Mouse (Mus musculus) midbrain, embryonic 14.5 days (tissue): Measurements from ENCODE around the gene Abcg2. TPM values are rescaled to one million over a fixed set of nuclear protein-coding genes. Genes with fewer than 3 reads are reported as not detected.

Source experiments
- ATAC-seq: fragments of 200-750 bp; cut with Nextera tagmentation; 2 replicates; pipeline ENCODE4 v1.8.0; 2017; ENCODE audit warnings: moderate number of reproducible peaks, moderate library complexity; ENCODE audit not compliant: low FRiP score, low TSS enrichment
- DNase-seq: peaks from one replicate; pipeline ENCODE4 v3.0.0-alpha.2; 2015
- H3K27ac ChIP-seq: fragments of 300-500 bp; sonication (generic); replicated peaks from 2 replicates; pipeline ENCODE4 v1.5.1; 2014; ENCODE audit warnings: mild to moderate bottlenecking, low read depth, low read length, moderate library complexity
- H3K27me3 ChIP-seq: fragments of 300-500 bp; sonication (generic); 2 replicates; pipeline ENCODE4 v1.6.1; 2014; ENCODE audit warnings: low read length, control low read depth, mixed read lengths; ENCODE audit not compliant: control insufficient read depth, insufficient read depth
- H3K36me3 ChIP-seq: fragments of 300-500 bp; sonication (generic); 2 replicates; pipeline ENCODE4 v1.6.1; 2014; ENCODE audit warnings: low read length, control low read depth; ENCODE audit not compliant: control insufficient read depth, insufficient read depth
- H3K4me1 ChIP-seq: fragments of 300-500 bp; sonication (generic); 2 replicates; pipeline ENCODE4 v1.6.1; 2014; ENCODE audit warnings: mild to moderate bottlenecking, antibody characterized with exemption, low read length, control low read depth; ENCODE audit not compliant: control insufficient read depth, insufficient read depth
- H3K4me2 ChIP-seq: fragments of 300-500 bp; sonication (generic); 2 replicates; pipeline ENCODE4 v1.6.1; 2014; ENCODE audit warnings: mild to moderate bottlenecking, low read length, moderate library complexity
- H3K4me3 ChIP-seq: fragments of 300-500 bp; sonication (generic); replicated peaks from 2 replicates; pipeline ENCODE4 v1.5.1; 2014; ENCODE audit warnings: low read depth, low read length
- H3K9ac ChIP-seq: fragments of 300-500 bp; sonication (generic); replicated peaks from 2 replicates; pipeline ENCODE4 v1.6.1; 2014; ENCODE audit warnings: mild to moderate bottlenecking, low read length, moderate library complexity
- H3K9me3 ChIP-seq: fragments of 300-500 bp; sonication (generic); 2 replicates; pipeline ENCODE4 v1.6.1; 2016; ENCODE audit warnings: low read length, control low read depth, mixed read lengths; ENCODE audit not compliant: control insufficient read depth
- WGBS: fragments of 180-500 bp; shearing (Covaris S2); extraction: QIAGEN DNeasy Blood & Tissue Kit; methylation state at CpG from one replicate; pipeline ENCODE4 v1.1.7; 2014; 5-methylcytosine and 5-hydroxymethylcytosine counted together
- polyA plus RNA-seq: library from polyadenylated mRNA; unstranded; fragments of >200 nt; fragmentation: Nextera tagmentation; extraction: Ambion mirVana; gene quantifications from 2 replicates; pipeline ENCODE4 v1.2.1, GENCODE M21; 2014

Abcg2 gene
- polyA plus RNA-seq, 1 experiment from 2014 or later, result 34.4 TPM

GRCm38 (mm10) chr6:58678530-58678929 lies 94.2 kb downstream of the Abcg2 start:
- Histone ChIP-seq H3K9ac (no peak overlapping the region), H3K4me3 (no peak overlapping the region), H3K27ac (no peak overlapping the region), H3K36me3 (0 out of 2 replicates have a peak, but pooled peaks cover 4% of the 10 kb centered on the region), H3K4me1 (no peaks in the 10 kb centered on the region), H3K27me3 (no peaks in the 10 kb centered on the region), H3K4me2 (no peak overlapping the region), H3K9me3 (no peaks in the 10 kb centered on the region)
- ATAC-seq (no peak), DNase-seq (no peak)
- WGBS, result 95% methylated on average over 3 of the region's 3 CpGs

DNA sequence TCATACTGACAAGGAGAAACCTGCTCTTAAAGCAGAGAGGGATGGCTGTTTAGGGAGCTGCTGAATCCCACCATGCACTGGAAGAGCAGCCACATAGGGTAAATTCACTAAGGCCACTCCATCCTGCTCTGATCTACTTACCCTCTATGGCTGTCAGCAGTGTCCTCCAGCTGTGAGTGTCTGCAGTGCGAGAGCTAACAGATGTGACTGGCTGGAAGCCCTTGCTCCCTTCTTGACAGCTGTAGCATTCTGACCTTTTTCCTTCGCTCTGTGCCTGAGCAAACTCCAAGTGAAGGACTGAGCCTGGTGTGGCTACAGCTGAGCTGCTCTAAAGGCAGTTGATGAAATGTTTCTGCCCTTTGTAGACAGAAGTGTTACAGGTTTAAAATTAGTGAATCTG lies 107.3 kb downstream of the Abcg2 start:
- Histone ChIP-seq H3K9me3 (no peaks in the 10 kb centered on the region), H3K4me3 (no peak overlapping the region), H3K4me2 (no peak overlapping the region), H3K9ac (no peak overlapping the region), H3K27me3 (no peaks in the 10 kb centered on the region), H3K27ac (no peak overlapping the region), H3K4me1 (no peaks in the 10 kb centered on the region), H3K36me3 (0 out of 2 replicates have a peak, but pooled peaks cover 3% of the 10 kb centered on the region)
- DNase-seq (no peak), ATAC-seq (no peak)
- 85% methylated on average over 2 of the region's 2 CpGs for WGBS

GRCm38 (mm10) chr6:58694257-58694656 lies 109.9 kb downstream of the Abcg2 start:
- Histone ChIP-seq H3K27me3 (no peaks in the 10 kb centered on the region), H3K4me2 (no peak overlapping the region), H3K4me3 (no peak overlapping the region), H3K4me1 (no peaks in the 10 kb centered on the region), H3K27ac (no peak overlapping the region), H3K9ac (no peak overlapping the region), H3K9me3 (no peaks in the 10 kb centered on the region), H3K36me3 (0 out of 2 replicates have a peak, but pooled peaks cover 3% of the 10 kb centered on the region)
- ATAC-seq, result no peak
- DNase-seq, result no peak
- WGBS, result 93% methylated on average over 2 of the region's 2 CpGs

DNA sequence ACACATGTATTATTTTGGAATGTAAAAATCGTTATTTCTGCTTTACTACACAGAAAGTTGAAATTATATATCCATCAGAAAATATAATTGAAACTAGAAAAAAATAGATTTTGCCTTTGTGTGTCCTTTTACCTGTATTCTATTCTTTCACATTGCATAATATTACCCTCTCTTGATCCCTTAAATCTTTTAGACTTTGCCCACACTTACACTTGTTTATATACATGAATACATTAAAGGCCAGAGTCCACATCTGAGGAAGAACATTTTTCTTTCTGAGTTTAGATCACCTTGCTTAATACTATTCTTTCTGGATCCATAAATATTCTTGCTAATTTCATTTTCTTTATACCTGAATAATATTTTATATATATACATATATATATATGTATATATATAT lies 110.4 kb downstream of the Abcg2 start:
- WGBS, result 91% methylated on average over 1 of the region's 1 CpGs
- Histone ChIP-seq H3K9ac (no peak overlapping the region), H3K4me3 (no peak overlapping the region), H3K4me1 (no peaks in the 10 kb centered on the region), H3K27ac (no peak overlapping the region), H3K27me3 (no peaks in the 10 kb centered on the region), H3K36me3 (0 out of 2 replicates have a peak, but pooled peaks cover 3% of the 10 kb centered on the region), H3K4me2 (no peak overlapping the region), H3K9me3 (no peaks in the 10 kb centered on the region)
- ATAC-seq (no peak), DNase-seq (no peak)

GRCm38 (mm10) chr6:58710369-58710768 lies 126.0 kb downstream of the Abcg2 start:
- Histone ChIP-seq H3K27ac (no peak overlapping the region), H3K9me3 (no peaks in the 10 kb centered on the region), H3K4me3 (no peak overlapping the region), H3K4me1 (no peaks in the 10 kb centered on the region), H3K36me3 (no peaks in the 10 kb centered on the region), H3K4me2 (no peak overlapping the region), H3K9ac (no peak overlapping the region), H3K27me3 (no peaks in the 10 kb centered on the region)
- ATAC-seq (no peak), DNase-seq (no peak)
- 59% methylated on average over 1 of the region's 1 CpGs for WGBS

GRCm38 (mm10) chr6:58711909-58712308 lies 127.6 kb downstream of the Abcg2 start:
- H3K4me3 ChIP-seq, result no peak overlapping the region
- no peaks in the 10 kb centered on the region for H3K4me1 ChIP-seq
- no peaks in the 10 kb centered on the region for H3K36me3 ChIP-seq
- H3K27ac ChIP-seq, result no peak overlapping the region
- H3K27me3 ChIP-seq, result no peaks in the 10 kb centered on the region
- DNase-seq (no peak), ATAC-seq (no peak)
- WGBS, result 90% methylated on average over 2 of the region's 2 CpGs
- no peaks in the 10 kb centered on the region for H3K9me3 ChIP-seq
- H3K4me2 ChIP-seq, result no peak overlapping the region
- H3K9ac ChIP-seq, result no peak overlapping the region

DNA sequence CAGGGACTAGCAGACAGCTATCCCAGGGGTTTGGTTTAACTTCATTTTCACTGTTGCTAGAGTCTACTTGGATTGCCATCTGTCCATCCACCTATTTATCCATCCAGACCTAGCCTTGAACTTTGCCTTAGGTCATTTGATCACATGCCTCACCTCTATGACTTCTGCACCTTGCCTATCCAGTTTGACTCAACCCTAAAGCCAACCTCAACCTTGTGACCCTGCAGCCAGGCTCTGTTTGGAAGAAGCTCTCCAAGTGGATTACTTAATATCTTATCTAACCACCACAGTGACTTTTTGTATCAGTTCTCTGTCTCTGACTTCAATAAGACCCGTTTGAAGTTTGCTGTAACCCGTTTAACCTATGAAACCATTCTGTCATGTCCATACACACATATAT lies 149.5 kb downstream of the Abcg2 start:
- Histone ChIP-seq H3K27me3 (no peaks in the 10 kb centered on the region), H3K9me3 (no peaks in the 10 kb centered on the region), H3K36me3 (no peaks in the 10 kb centered on the region), H3K4me3 (no peak overlapping the region), H3K4me2 (no peak overlapping the region), H3K4me1 (no peaks in the 10 kb centered on the region), H3K27ac (no peak overlapping the region), H3K9ac (no peak overlapping the region)
- WGBS, result 88% methylated on average over 2 of the region's 2 CpGs
- DNase-seq (no peak), ATAC-seq (no peak)

- Histone ChIP-seq H3K36me3 (no peaks in the 10 kb centered on the region), H3K9me3 (no peaks in the 10 kb centered on the region), H3K4me3 (no peak overlapping the region), H3K4me1 (no peaks in the 10 kb centered on the region), H3K27me3 (no peaks in the 10 kb centered on the region), H3K9ac (no peak overlapping the region), H3K4me2 (no peak overlapping the region), H3K27ac (no peak overlapping the region)
- no peak for DNase-seq
- no peak for ATAC-seq
- 81% methylated on average over 1 of the region's 1 CpGs for WGBS
Observed at GRCm38 (mm10) chr6:58735090-58735489, 150.8 kb downstream of the Abcg2 start.
